Mouse (Mus musculus) 416B (cell line): ENCODE data around the gene Cdhr5.

Experiments
- DNase-seq: peaks from one replicate; pipeline ENCODE4 v3.0.0; 2011; ENCODE audit warnings: low read depth

The Cdhr5 gene

DNA sequence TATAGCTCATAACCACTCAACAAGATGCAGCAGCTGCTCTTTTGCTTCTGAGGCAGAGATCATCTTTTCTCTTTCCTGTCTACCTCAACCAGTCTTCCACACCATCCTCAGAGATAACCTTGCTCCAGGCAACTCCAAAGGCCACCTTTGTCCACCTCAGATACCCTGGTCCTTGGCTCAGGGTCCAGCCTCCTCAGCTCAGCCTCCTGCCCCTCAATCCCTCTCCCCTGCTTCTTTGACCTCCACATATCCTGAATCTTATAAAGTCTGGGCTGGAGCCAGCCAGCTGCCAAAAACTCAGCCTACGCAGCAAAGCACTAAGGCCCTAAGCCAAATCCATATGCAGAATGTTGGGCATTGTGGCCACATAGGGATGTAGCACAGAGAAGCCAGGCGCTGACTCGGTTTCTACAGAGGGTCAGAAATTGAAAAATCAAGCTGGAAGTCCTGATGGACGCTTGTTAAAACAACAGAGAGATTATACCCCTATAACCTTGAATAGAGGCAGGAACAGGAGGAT, 53.8 kb downstream of the Cdhr5 start:
- no peak for DNase-seq

GRCm38 (mm10) chr7:141222126-141222467, 54.5 kb downstream of the Cdhr5 start:
- DNase-seq: no peak

DNA sequence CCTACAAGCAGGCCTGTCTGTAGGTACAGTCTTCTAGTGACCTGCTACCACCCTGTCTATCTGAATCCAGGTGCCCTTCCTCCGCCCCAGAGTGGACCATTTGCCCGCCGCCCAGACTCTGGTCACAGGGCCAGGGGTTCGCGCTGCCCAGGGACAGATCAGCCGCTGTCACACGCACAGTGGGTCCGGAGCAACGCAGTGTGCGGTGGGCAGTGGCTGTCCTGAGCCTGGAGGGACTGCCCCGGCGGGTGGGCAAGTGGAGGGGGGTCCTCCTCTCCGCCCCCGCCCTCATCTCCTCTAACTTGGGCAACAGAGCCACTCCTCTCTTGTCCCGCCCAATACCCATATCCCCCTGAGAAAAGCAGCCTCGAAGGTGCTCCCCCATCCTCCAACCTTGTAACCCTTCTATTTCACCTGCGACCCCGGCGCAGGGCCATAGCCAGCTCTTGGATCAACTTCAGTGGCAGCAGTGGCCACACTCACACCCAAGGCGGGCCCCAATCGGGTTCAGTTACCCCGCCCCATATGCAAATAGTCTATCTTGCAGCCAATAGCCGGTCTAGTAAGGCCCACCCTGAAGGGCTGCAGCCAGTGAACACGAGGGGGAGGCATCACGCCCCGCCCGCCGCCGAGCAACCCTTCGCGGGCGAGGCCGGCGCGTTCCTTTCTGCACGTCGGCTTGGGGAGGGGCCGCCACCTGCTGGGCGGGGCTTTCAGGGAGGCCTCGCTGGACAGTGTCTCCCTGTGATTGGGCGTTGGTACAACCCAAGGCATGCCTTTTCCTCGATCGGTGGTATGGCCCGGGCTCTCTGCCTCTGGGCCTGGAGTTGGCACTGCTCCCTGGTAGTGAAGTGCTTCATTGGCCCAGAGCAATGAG, 55.1 kb downstream of the Cdhr5 start:
- peak; percentile 99 for DNase-seq

DNA sequence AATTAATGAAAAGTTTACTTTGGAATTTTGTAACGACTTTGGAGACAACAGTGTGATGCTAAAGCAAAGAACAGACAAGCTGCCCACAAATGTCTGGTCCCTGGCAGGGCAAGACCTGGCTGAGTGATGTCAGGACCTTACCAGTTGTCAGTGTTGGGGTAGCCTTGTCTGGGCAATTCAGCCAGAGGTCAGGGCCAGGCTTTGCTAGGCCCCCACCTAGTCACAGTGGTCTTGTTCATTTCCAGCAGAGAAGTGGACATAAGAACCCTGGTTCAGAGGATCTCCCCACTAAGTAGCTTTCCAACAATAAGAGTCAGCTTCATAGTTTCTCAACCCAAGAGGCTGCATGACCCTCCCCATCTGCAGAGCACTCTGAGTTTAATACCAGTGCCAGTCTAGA, 56.2 kb downstream of the Cdhr5 start:
- DNase-seq: no peak

GRCm38 (mm10) chr7:141219558-141220099, 57.0 kb downstream of the Cdhr5 start:
- DNase-seq: no peak
